Mouse (Mus musculus): ENCODE data around the gene Il1b. TPM values are rescaled to one million over a fixed set of nuclear protein-coding genes. Genes with fewer than 3 reads are reported as not detected.

The Il1b gene
- polyA plus RNA-seq (2014; fragmentation: Nextera tagmentation; extraction: Ambion mirVana): 0.22 TPM in 2 replicates

GRCm38 (mm10) chr2:129371039-129371438, at the start of gene Il1b:
TSS of gene Il1b (minus strand) at chr2:129371139.
- no peak within 1 kb of the TSS for H3K9ac ChIP-seq (replicated peaks; ENCODE audit: low read length)
- WGBS: 94% methylated on average over 3 of the region's 3 CpGs

GRCm38 (mm10) chr2:129419361-129419880, 48.5 kb upstream of the Il1b start:
- no peak overlapping the region for H3K27ac ChIP-seq (replicated peaks; ENCODE audit: low read depth, low read length)
- H3K27me3 ChIP-seq (ENCODE audit: control insufficient read depth, insufficient read depth, low read length): no peaks in the 10 kb centered on the region
- H3K4me2 ChIP-seq (ENCODE audit: low read depth, low read length): no peak overlapping the region
- H3K9me3 ChIP-seq (replicated peaks; ENCODE audit: control insufficient read depth, low read length): no peaks in the 10 kb centered on the region
- 76% methylated on average over 3 of the region's 3 CpGs for WGBS
- H3K4me1 ChIP-seq (ENCODE audit: control insufficient read depth, insufficient read depth, low read length): no peaks in the 10 kb centered on the region
- no peak overlapping the region for H3K9ac ChIP-seq (replicated peaks; ENCODE audit: low read length)
- H3K4me3 ChIP-seq (ENCODE audit: low read depth, low read length): no peak overlapping the region
- no peak for ATAC-seq (replicated peaks; ENCODE audit: insufficient number of reproducible peaks, low FRiP score, low TSS enrichment, low read depth)
- no peaks in the 10 kb centered on the region for H3K36me3 ChIP-seq (replicated peaks; ENCODE audit: control insufficient read depth, insufficient read depth, low read depth, low read length)
- no peak for DNase-seq (ENCODE audit: low spot score)

More at GRCm38 (mm10) chr2:129371039-129371438, at the start of gene Il1b:
- Histone ChIP-seq H3K9me3 (replicated peaks; ENCODE audit: control insufficient read depth, low read length) (no peaks in the 10 kb centered on the region), H3K4me2 (ENCODE audit: low read depth, low read length) (no peak within 1 kb of the TSS), H3K27ac (replicated peaks; ENCODE audit: low read depth, low read length) (no peak within 1 kb of the TSS), H3K36me3 (replicated peaks; ENCODE audit: control insufficient read depth, insufficient read depth, low read depth, low read length) (no peaks in the 10 kb centered on the region), H3K27me3 (ENCODE audit: control insufficient read depth, insufficient read depth, low read length) (no peaks in the 10 kb centered on the region), H3K4me1 (ENCODE audit: control insufficient read depth, insufficient read depth, low read length) (no peaks in the 10 kb centered on the region), H3K4me3 (ENCODE audit: low read depth, low read length) (no peak within 1 kb of the TSS)
- no peak for ATAC-seq (replicated peaks; ENCODE audit: insufficient number of reproducible peaks, low FRiP score, low TSS enrichment, low read depth)
- no peak for DNase-seq (ENCODE audit: low spot score)

- WGBS: 87% methylated on average over 3 of the region's 3 CpGs
These were observed 43.7 kb upstream of the Il1b start for GRCm38 (mm10) chr2:129414593-129414992.

GRCm38 (mm10) chr2:129413488-129413887, 42.5 kb upstream of the Il1b start:
- H3K4me1 ChIP-seq (ENCODE audit: control insufficient read depth, insufficient read depth, low read length): no peaks in the 10 kb centered on the region
- ATAC-seq (replicated peaks; ENCODE audit: insufficient number of reproducible peaks, low FRiP score, low TSS enrichment, low read depth) (no peak), DNase-seq (ENCODE audit: low spot score) (no peak)
- no peaks in the 10 kb centered on the region for H3K9me3 ChIP-seq (replicated peaks; ENCODE audit: control insufficient read depth, low read length)
- H3K27ac ChIP-seq (replicated peaks; ENCODE audit: low read depth, low read length): no peak overlapping the region
- H3K36me3 ChIP-seq (replicated peaks; ENCODE audit: control insufficient read depth, insufficient read depth, low read depth, low read length): no peaks in the 10 kb centered on the region
- no peak overlapping the region for H3K4me2 ChIP-seq (ENCODE audit: low read depth, low read length)
- H3K9ac ChIP-seq (replicated peaks; ENCODE audit: low read length): no peak overlapping the region
- no peak overlapping the region for H3K4me3 ChIP-seq (ENCODE audit: low read depth, low read length)
- no peaks in the 10 kb centered on the region for H3K27me3 ChIP-seq (ENCODE audit: control insufficient read depth, insufficient read depth, low read length)
- 68% methylated on average over 6 of the region's 6 CpGs for WGBS

More at GRCm38 (mm10) chr2:129414593-129414992, 43.7 kb upstream of the Il1b start:
- Histone ChIP-seq H3K4me3 (ENCODE audit: low read depth, low read length) (no peak overlapping the region), H3K4me1 (ENCODE audit: control insufficient read depth, insufficient read depth, low read length) (no peaks in the 10 kb centered on the region), H3K36me3 (replicated peaks; ENCODE audit: control insufficient read depth, insufficient read depth, low read depth, low read length) (no peaks in the 10 kb centered on the region), H3K4me2 (ENCODE audit: low read depth, low read length) (no peak overlapping the region), H3K9me3 (replicated peaks; ENCODE audit: control insufficient read depth, low read length) (no peaks in the 10 kb centered on the region), H3K27me3 (ENCODE audit: control insufficient read depth, insufficient read depth, low read length) (no peaks in the 10 kb centered on the region), H3K9ac (replicated peaks; ENCODE audit: low read length) (no peak overlapping the region), H3K27ac (replicated peaks; ENCODE audit: low read depth, low read length) (no peak overlapping the region)
- DNase-seq (ENCODE audit: low spot score): no peak
- ATAC-seq (replicated peaks; ENCODE audit: insufficient number of reproducible peaks, low FRiP score, low TSS enrichment, low read depth): no peak

GRCm38 (mm10) chr2:129411651-129412050, 40.7 kb upstream of the Il1b start:
- WGBS: 68% methylated on average over 3 of the region's 3 CpGs
- no peak overlapping the region for H3K9ac ChIP-seq (replicated peaks; ENCODE audit: low read length)
- no peak overlapping the region for H3K4me2 ChIP-seq (ENCODE audit: low read depth, low read length)
- H3K27ac ChIP-seq (replicated peaks; ENCODE audit: low read depth, low read length): no peak overlapping the region
- H3K9me3 ChIP-seq (replicated peaks; ENCODE audit: control insufficient read depth, low read length): no peaks in the 10 kb centered on the region
- no peaks in the 10 kb centered on the region for H3K27me3 ChIP-seq (ENCODE audit: control insufficient read depth, insufficient read depth, low read length)
- H3K4me3 ChIP-seq (ENCODE audit: low read depth, low read length): no peak overlapping the region
- H3K4me1 ChIP-seq (ENCODE audit: control insufficient read depth, insufficient read depth, low read length): no peaks in the 10 kb centered on the region
- no peak for DNase-seq (ENCODE audit: low spot score)
- ATAC-seq (replicated peaks; ENCODE audit: insufficient number of reproducible peaks, low FRiP score, low TSS enrichment, low read depth): no peak
- no peaks in the 10 kb centered on the region for H3K36me3 ChIP-seq (replicated peaks; ENCODE audit: control insufficient read depth, insufficient read depth, low read depth, low read length)

GRCm38 (mm10) chr2:129410344-129410743, 39.4 kb upstream of the Il1b start:
- Histone ChIP-seq H3K4me1 (ENCODE audit: control insufficient read depth, insufficient read depth, low read length) (no peaks in the 10 kb centered on the region), H3K27ac (replicated peaks; ENCODE audit: low read depth, low read length) (no peak overlapping the region), H3K27me3 (ENCODE audit: control insufficient read depth, insufficient read depth, low read length) (no peaks in the 10 kb centered on the region), H3K4me3 (ENCODE audit: low read depth, low read length) (no peak overlapping the region), H3K9me3 (replicated peaks; ENCODE audit: control insufficient read depth, low read length) (no peaks in the 10 kb centered on the region), H3K36me3 (replicated peaks; ENCODE audit: control insufficient read depth, insufficient read depth, low read depth, low read length) (no peaks in the 10 kb centered on the region), H3K9ac (replicated peaks; ENCODE audit: low read length) (no peak overlapping the region), H3K4me2 (ENCODE audit: low read depth, low read length) (no peak overlapping the region)
- ATAC-seq (replicated peaks; ENCODE audit: insufficient number of reproducible peaks, low FRiP score, low TSS enrichment, low read depth) (no peak), DNase-seq (ENCODE audit: low spot score) (no peak)
- WGBS: 91% methylated on average over 7 of the region's 7 CpGs

- H3K4me1 ChIP-seq (ENCODE audit: control insufficient read depth, insufficient read depth, low read length): no peaks in the 10 kb centered on the region
- DNase-seq (ENCODE audit: low spot score): peak; percentile 79
These were observed 37.5 kb upstream of the Il1b start for GRCm38 (mm10) chr2:129408476-129408875.

GRCm38 (mm10) chr2:129407596-129407995, 36.7 kb upstream of the Il1b start:
- no peak overlapping the region for H3K4me3 ChIP-seq (ENCODE audit: low read depth, low read length)
- H3K27me3 ChIP-seq (ENCODE audit: control insufficient read depth, insufficient read depth, low read length): no peaks in the 10 kb centered on the region
- H3K4me1 ChIP-seq (ENCODE audit: control insufficient read depth, insufficient read depth, low read length): no peaks in the 10 kb centered on the region
- H3K27ac ChIP-seq (replicated peaks; ENCODE audit: low read depth, low read length): no peak overlapping the region
- no peaks in the 10 kb centered on the region for H3K9me3 ChIP-seq (replicated peaks; ENCODE audit: control insufficient read depth, low read length)
- H3K4me2 ChIP-seq (ENCODE audit: low read depth, low read length): no peak overlapping the region
- WGBS: 91% methylated on average over 13 of the region's 13 CpGs
- ATAC-seq (replicated peaks; ENCODE audit: insufficient number of reproducible peaks, low FRiP score, low TSS enrichment, low read depth): no peak
- no peaks in the 10 kb centered on the region for H3K36me3 ChIP-seq (replicated peaks; ENCODE audit: control insufficient read depth, insufficient read depth, low read depth, low read length)
- no peak overlapping the region for H3K9ac ChIP-seq (replicated peaks; ENCODE audit: low read length)
- DNase-seq (ENCODE audit: low spot score): no peak

More at GRCm38 (mm10) chr2:129408476-129408875, 37.5 kb upstream of the Il1b start:
- Histone ChIP-seq H3K4me3 (ENCODE audit: low read depth, low read length) (no peak overlapping the region), H3K27ac (replicated peaks; ENCODE audit: low read depth, low read length) (no peak overlapping the region), H3K27me3 (ENCODE audit: control insufficient read depth, insufficient read depth, low read length) (no peaks in the 10 kb centered on the region), H3K4me2 (ENCODE audit: low read depth, low read length) (no peak overlapping the region), H3K9me3 (replicated peaks; ENCODE audit: control insufficient read depth, low read length) (no peaks in the 10 kb centered on the region), H3K36me3 (replicated peaks; ENCODE audit: control insufficient read depth, insufficient read depth, low read depth, low read length) (no peaks in the 10 kb centered on the region), H3K9ac (replicated peaks; ENCODE audit: low read length) (no peak overlapping the region)
- no peak for ATAC-seq (replicated peaks; ENCODE audit: insufficient number of reproducible peaks, low FRiP score, low TSS enrichment, low read depth)
- 22% methylated on average over 18 of the region's 18 CpGs for WGBS
